Mouse (Mus musculus) bone marrow, adult 2 months (tissue): ENCODE measurements around the gene Asb17.

Experiments used
- CTCF ChIP-seq: fragments of 200-500 bp; IDR thresholded peaks from 2 replicates; pipeline ENCODE4 v1.5.1; 2011; ENCODE audit warnings: low read length, control low read depth; ENCODE audit not compliant: control insufficient read depth, insufficient read depth
- POLR2A ChIP-seq: fragments of 200-500 bp; IDR thresholded peaks from 2 replicates; pipeline ENCODE4 v1.6.1; 2011; ENCODE audit warnings: low read depth, mild to moderate bottlenecking, control low read depth, low read length, borderline replicate concordance; ENCODE audit not compliant: control insufficient read depth

- TF ChIP-seq CTCF (no peak), POLR2A (no peak)
Observed at GRCm38 (mm10) chr3:153895454-153895853, 51.4 kb downstream of the Asb17 start.
